Mouse (Mus musculus): ENCODE data around the gene Pmpcb. TPM values are rescaled to one million over a fixed set of nuclear protein-coding genes. Genes with fewer than 3 reads are reported as not detected.
"Not testable (repeated sequence)": the region's sequence is repeated elsewhere in the genome, so short reads cannot be mapped to it uniquely, and the experiment has no call there.

Gene Pmpcb
- polyA plus RNA-seq, 1 experiment from 2014 or later, result 84.3 TPM

DNA sequence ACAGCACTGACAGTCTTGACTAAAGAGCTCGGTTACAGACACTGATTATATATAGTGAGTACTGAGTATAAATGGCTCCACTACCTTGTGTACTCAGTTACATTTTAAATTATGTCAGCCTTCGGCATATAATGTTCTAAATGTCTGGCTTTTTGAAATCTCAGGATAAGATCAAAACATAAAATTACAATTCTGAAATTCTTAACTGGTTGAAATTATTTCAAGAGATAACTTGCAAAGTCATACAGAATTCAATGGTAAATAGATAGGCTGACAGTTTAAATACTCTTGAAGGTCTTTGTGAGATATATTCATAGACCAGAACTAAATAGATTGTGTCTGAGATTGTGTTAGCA, 35.0 kb upstream of the Pmpcb start:
- WGBS, result 54% methylated on average over 2 of the region's 2 CpGs
- no peaks in the 10 kb centered on the region for H3K27me3 ChIP-seq (ENCODE audit: control insufficient read depth, insufficient read depth, low read length)
- no peaks in the 10 kb centered on the region for H3K36me3 ChIP-seq (ENCODE audit: control insufficient read depth, insufficient read depth, low read length)
- peak overlapping the region; percentile 90; the same call in 1 of the 2 replicates for H3K27ac ChIP-seq (ENCODE audit: low read length)
- no peaks in the 10 kb centered on the region for H3K4me1 ChIP-seq (ENCODE audit: control insufficient read depth, insufficient read depth, low read length)
- no peaks in the 10 kb centered on the region for H3K9me3 ChIP-seq (ENCODE audit: control insufficient read depth, low read depth, low read length)
- peak overlapping the region; percentile 63 for H3K4me3 ChIP-seq (ENCODE audit: low read depth, low read length)
- peak overlapping the region; percentile 71; the same call in 1 of the 2 replicates for H3K9ac ChIP-seq (replicated peaks; ENCODE audit: low read depth, low read length)
- ATAC-seq (ENCODE audit: insufficient number of reproducible peaks, insufficient read depth, low FRiP score, low read depth), result no peak
- peak overlapping the region; percentile 61 for H3K4me2 ChIP-seq (replicated peaks; ENCODE audit: low read depth, low read length)

DNA sequence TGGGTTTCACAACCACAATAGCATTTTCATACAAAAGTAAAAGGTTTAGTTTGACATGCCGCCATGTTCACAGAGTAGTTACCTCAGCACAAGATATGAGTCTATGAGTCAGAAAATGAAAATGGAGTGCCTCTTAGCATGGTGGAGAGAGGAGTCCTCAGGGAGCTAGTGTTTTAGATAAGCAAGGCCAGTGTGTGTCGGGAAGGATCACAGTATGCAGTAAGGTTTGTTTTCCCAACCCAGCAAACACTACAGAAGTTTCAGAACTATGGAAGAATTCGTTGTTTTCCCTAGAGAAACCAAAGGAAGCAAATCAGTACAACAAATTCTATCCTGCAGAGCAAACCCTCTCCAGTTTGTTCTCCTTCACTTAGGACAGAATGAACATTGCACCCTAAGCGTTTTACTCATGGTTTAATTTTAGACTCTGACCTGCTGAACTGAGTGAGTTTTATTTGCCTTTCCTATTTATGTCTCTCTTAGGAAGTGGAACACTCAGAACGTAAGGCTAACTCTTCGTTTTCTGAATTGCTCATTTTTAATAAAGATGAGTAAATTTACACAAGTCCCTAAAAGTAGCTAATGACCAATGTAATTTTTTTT, 34.0 kb upstream of the Pmpcb start:
- Histone ChIP-seq H3K4me2 (replicated peaks; ENCODE audit: low read depth, low read length) (no peak overlapping the region), H3K27ac (ENCODE audit: low read length) (no peak overlapping the region), H3K4me1 (ENCODE audit: control insufficient read depth, insufficient read depth, low read length) (no peaks in the 10 kb centered on the region), H3K36me3 (ENCODE audit: control insufficient read depth, insufficient read depth, low read length) (no peaks in the 10 kb centered on the region), H3K4me3 (ENCODE audit: low read depth, low read length) (no peak overlapping the region), H3K27me3 (ENCODE audit: control insufficient read depth, insufficient read depth, low read length) (no peaks in the 10 kb centered on the region), H3K9me3 (ENCODE audit: control insufficient read depth, low read depth, low read length) (no peaks in the 10 kb centered on the region), H3K9ac (replicated peaks; ENCODE audit: low read depth, low read length) (no peak overlapping the region)
- 80% methylated on average over 6 of the region's 6 CpGs for WGBS
- no peak for ATAC-seq (ENCODE audit: insufficient number of reproducible peaks, insufficient read depth, low FRiP score, low read depth)

DNA sequence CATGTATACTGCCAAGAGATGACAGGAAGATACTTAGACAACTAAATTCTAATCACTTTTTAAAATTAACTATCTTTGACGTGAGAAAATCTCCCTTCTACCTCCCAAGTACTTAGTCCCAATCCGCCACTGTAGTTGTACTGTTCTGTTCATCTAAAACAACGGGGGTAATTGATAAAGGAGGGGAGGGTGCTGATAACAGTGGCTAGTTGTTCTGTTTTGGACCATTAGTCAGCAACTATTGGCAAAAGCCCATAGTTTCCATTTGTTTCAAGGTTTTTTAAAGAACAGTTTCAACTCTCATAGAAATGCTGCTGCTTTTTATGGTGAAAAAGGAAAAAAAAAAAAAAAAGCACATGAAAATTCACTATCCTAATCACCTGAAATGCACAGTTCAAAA, 33.2 kb upstream of the Pmpcb start:
- Histone ChIP-seq H3K27ac (ENCODE audit: low read length) (no peak overlapping the region), H3K36me3 (ENCODE audit: control insufficient read depth, insufficient read depth, low read length) (no peaks in the 10 kb centered on the region), H3K4me2 (replicated peaks; ENCODE audit: low read depth, low read length) (no peak overlapping the region), H3K4me3 (ENCODE audit: low read depth, low read length) (no peak overlapping the region), H3K27me3 (ENCODE audit: control insufficient read depth, insufficient read depth, low read length) (no peaks in the 10 kb centered on the region), H3K9me3 (ENCODE audit: control insufficient read depth, low read depth, low read length) (no peaks in the 10 kb centered on the region), H3K4me1 (ENCODE audit: control insufficient read depth, insufficient read depth, low read length) (no peaks in the 10 kb centered on the region), H3K9ac (replicated peaks; ENCODE audit: low read depth, low read length) (no peak overlapping the region)
- ATAC-seq (ENCODE audit: insufficient number of reproducible peaks, insufficient read depth, low FRiP score, low read depth), result no peak
- WGBS, result 67% methylated on average over 3 of the region's 3 CpGs

DNA sequence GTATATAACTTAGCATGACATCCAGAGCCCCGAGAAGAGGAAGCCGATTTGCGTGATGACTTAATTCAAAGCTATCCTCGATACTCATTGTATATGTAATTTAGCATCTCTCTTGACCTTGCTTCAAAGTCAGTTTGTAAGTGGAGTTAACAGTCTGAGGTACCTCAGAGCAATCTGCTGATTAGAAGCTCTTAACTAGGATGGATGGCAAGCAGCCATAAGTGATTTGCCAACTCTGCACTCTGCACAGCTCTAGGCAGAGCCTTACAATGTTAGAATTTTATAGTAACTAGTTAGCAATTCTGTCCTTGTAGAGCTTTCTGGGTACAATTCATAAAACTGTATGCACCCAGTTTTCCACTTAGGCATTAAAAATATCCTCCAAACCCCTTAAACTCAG, 30.4 kb upstream of the Pmpcb start:
- no peak for ATAC-seq (ENCODE audit: insufficient number of reproducible peaks, insufficient read depth, low FRiP score, low read depth)
- H3K36me3 ChIP-seq (ENCODE audit: control insufficient read depth, insufficient read depth, low read length), result no peaks in the 10 kb centered on the region
- H3K27ac ChIP-seq (ENCODE audit: low read length), result no peak overlapping the region
- no peaks in the 10 kb centered on the region for H3K9me3 ChIP-seq (ENCODE audit: control insufficient read depth, low read depth, low read length)
- no peak overlapping the region for H3K4me3 ChIP-seq (ENCODE audit: low read depth, low read length)
- no peak overlapping the region for H3K4me2 ChIP-seq (replicated peaks; ENCODE audit: low read depth, low read length)
- no peaks in the 10 kb centered on the region for H3K27me3 ChIP-seq (ENCODE audit: control insufficient read depth, insufficient read depth, low read length)
- no peaks in the 10 kb centered on the region for H3K4me1 ChIP-seq (ENCODE audit: control insufficient read depth, insufficient read depth, low read length)
- 79% methylated on average over 4 of the region's 4 CpGs for WGBS
- no peak overlapping the region for H3K9ac ChIP-seq (replicated peaks; ENCODE audit: low read depth, low read length)

DNA sequence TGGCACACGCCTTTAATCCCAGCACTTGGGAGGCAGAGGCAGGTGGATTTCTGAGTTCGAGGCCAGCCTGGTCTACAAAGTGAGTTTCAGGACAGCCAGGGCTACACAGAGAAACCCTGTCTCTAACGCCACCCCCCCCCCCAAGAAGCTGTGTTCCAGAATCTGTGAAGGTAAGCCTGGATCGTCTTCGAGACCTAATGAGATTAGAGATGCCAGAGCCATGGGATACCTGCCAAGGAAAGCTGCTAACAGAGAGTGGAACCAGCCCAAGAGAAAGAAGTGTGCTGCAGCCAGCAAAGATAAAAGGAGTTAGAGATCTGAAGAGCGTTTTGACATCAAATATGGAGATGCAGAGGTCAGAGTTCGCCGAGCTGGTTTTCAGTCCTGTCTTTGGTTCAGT, 28.9 kb upstream of the Pmpcb start:
- H3K27me3 ChIP-seq (ENCODE audit: control insufficient read depth, insufficient read depth, low read length); H3K4me1 ChIP-seq (ENCODE audit: control insufficient read depth, insufficient read depth, low read length); H3K36me3 ChIP-seq (ENCODE audit: control insufficient read depth, insufficient read depth, low read length); H3K4me3 ChIP-seq (ENCODE audit: low read depth, low read length); H3K27ac ChIP-seq (ENCODE audit: low read length); H3K9me3 ChIP-seq (ENCODE audit: control insufficient read depth, low read depth, low read length); ATAC-seq (ENCODE audit: insufficient number of reproducible peaks, insufficient read depth, low FRiP score, low read depth); H3K9ac ChIP-seq (replicated peaks; ENCODE audit: low read depth, low read length); H3K4me2 ChIP-seq (replicated peaks; ENCODE audit: low read depth, low read length): not testable (repeated sequence)
- 83% methylated on average over 8 of the region's 8 CpGs for WGBS

DNA sequence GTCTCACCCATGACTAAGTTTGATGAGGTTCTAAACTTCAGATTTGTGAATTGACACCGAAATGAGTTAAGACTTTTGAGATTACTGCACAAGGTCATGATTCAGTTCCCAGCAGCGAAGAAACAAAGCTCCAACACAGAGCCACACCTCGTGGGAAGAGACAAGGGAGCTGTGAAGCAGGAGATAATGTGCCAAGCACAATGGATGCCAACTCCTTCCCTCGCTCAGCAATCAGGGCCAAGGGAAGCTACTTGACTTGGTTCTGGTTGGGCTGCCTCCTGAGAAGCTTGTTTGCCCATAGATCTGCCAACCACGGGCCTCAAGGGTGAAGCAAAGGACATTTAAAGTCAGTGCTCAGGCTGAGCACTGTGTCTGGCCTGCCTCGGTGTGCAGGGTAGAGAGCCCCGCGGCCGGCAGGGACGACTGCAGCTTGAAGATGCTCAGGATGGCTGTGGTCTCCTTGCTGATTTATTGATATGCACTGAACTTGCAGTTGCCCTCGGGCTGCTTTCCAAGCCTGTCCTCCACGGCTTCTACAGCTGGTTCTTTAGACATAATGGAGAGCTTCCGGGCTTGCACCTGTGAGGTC, 24.7 kb upstream of the Pmpcb start:
- WGBS, result 49% methylated on average over 13 of the region's 13 CpGs
- no peaks in the 10 kb centered on the region for H3K27me3 ChIP-seq (ENCODE audit: control insufficient read depth, insufficient read depth, low read length)
- no peaks in the 10 kb centered on the region for H3K36me3 ChIP-seq (ENCODE audit: control insufficient read depth, insufficient read depth, low read length)
- H3K9me3 ChIP-seq (ENCODE audit: control insufficient read depth, low read depth, low read length), result no peaks in the 10 kb centered on the region
- peaks cover 4% of the 10 kb centered on the region; the same call in 1 of the 2 replicates for H3K4me1 ChIP-seq (ENCODE audit: control insufficient read depth, insufficient read depth, low read length)
- H3K27ac ChIP-seq (ENCODE audit: low read length), result no peak overlapping the region
- no peak for ATAC-seq (ENCODE audit: insufficient number of reproducible peaks, insufficient read depth, low FRiP score, low read depth)
- H3K9ac ChIP-seq (replicated peaks; ENCODE audit: low read depth, low read length), result no peak overlapping the region
- no peak overlapping the region for H3K4me3 ChIP-seq (ENCODE audit: low read depth, low read length)
- no peak overlapping the region for H3K4me2 ChIP-seq (replicated peaks; ENCODE audit: low read depth, low read length)

DNA sequence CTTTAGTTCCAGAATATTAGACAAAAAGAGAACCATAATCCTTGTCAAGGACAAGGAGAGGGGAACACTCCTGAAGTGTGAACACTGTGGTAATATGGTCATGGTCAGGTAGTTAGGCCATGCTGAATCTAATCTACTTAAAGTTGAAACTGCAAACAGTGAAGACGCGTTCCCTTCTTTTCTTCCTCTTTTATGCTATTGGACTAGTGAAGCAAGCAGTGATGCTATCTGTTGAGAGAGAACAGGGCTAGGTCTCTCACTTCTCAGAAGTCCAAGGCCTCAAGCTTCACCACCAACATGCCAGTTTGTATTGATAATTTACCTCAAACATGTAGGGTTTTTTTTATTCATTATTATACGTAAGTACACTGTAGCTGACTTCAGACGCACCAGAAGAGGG, 22.5 kb upstream of the Pmpcb start:
- H3K9ac ChIP-seq (replicated peaks; ENCODE audit: low read depth, low read length), result no peak overlapping the region
- H3K4me1 ChIP-seq (ENCODE audit: control insufficient read depth, insufficient read depth, low read length), result peaks cover 4% of the 10 kb centered on the region; the same call in 1 of the 2 replicates
- ATAC-seq (ENCODE audit: insufficient number of reproducible peaks, insufficient read depth, low FRiP score, low read depth), result no peak
- H3K4me3 ChIP-seq (ENCODE audit: low read depth, low read length), result no peak overlapping the region
- WGBS, result 90% methylated on average over 4 of the region's 4 CpGs
- no peak overlapping the region for H3K4me2 ChIP-seq (replicated peaks; ENCODE audit: low read depth, low read length)
- no peak overlapping the region for H3K27ac ChIP-seq (ENCODE audit: low read length)
- H3K9me3 ChIP-seq (ENCODE audit: control insufficient read depth, low read depth, low read length), result no peaks in the 10 kb centered on the region
- no peaks in the 10 kb centered on the region for H3K27me3 ChIP-seq (ENCODE audit: control insufficient read depth, insufficient read depth, low read length)
- H3K36me3 ChIP-seq (ENCODE audit: control insufficient read depth, insufficient read depth, low read length), result no peaks in the 10 kb centered on the region

DNA sequence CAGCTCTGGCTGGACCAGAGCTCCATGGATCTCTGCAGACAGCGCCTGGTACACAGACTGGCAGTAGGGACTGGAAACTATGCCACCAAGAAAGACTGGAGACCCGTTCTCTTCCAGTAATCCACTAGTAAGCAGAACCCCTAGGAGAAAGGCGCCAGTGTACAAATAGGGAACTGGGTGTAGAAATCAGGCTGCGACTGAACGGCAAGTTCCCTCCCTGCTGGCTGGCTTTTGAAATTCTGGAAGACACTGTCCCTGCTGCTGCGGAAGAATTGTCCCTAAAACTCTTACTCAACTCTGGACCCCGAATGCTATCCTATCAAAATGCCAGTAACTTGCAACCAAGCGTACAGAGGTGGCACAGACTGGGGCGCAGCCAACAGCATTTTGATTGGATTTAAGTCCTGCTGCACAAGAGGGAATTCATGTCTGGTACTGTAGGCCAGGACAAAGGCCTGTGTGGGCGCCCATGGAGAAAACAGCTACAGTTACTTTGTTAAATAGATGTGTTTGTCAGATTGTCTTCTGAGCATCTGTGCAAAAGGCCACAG, 19.7 kb upstream of the Pmpcb start:
- Histone ChIP-seq H3K4me2 (replicated peaks; ENCODE audit: low read depth, low read length) (no peak overlapping the region), H3K9me3 (ENCODE audit: control insufficient read depth, low read depth, low read length) (no peaks in the 10 kb centered on the region), H3K36me3 (ENCODE audit: control insufficient read depth, insufficient read depth, low read length) (no peaks in the 10 kb centered on the region), H3K27me3 (ENCODE audit: control insufficient read depth, insufficient read depth, low read length) (no peaks in the 10 kb centered on the region), H3K27ac (ENCODE audit: low read length) (no peak overlapping the region), H3K9ac (replicated peaks; ENCODE audit: low read depth, low read length) (no peak overlapping the region), H3K4me1 (ENCODE audit: control insufficient read depth, insufficient read depth, low read length) (peaks cover 1% of the 10 kb centered on the region; the same call in 1 of the 2 replicates), H3K4me3 (ENCODE audit: low read depth, low read length) (no peak overlapping the region)
- ATAC-seq (ENCODE audit: insufficient number of reproducible peaks, insufficient read depth, low FRiP score, low read depth), result no peak
- WGBS, result 89% methylated on average over 10 of the region's 10 CpGs

DNA sequence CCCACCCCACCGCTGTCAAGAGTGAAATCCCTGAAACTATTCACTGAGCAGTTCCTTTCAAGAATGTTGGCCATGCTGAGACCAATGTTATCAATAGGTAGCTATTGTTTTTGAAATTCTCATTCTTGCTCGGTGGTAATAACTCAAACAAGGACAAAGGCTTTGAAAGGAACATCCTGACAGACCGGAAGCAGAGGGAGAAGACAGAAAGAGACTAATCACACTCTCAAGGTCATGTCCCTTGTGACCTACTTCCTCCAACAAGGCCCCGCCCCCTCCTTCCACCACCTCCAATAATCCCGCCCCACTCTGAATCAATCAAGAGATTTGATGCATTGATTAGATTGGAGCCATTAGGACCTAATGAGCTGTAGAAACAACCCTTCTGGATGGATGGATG, 18.4 kb upstream of the Pmpcb start:
- Histone ChIP-seq H3K9ac (replicated peaks; ENCODE audit: low read depth, low read length) (no peak overlapping the region), H3K9me3 (ENCODE audit: control insufficient read depth, low read depth, low read length) (no peaks in the 10 kb centered on the region), H3K27me3 (ENCODE audit: control insufficient read depth, insufficient read depth, low read length) (no peaks in the 10 kb centered on the region), H3K36me3 (ENCODE audit: control insufficient read depth, insufficient read depth, low read length) (no peaks in the 10 kb centered on the region), H3K27ac (ENCODE audit: low read length) (no peak overlapping the region), H3K4me2 (replicated peaks; ENCODE audit: low read depth, low read length) (no peak overlapping the region), H3K4me1 (ENCODE audit: control insufficient read depth, insufficient read depth, low read length) (no peaks in the 10 kb centered on the region), H3K4me3 (ENCODE audit: low read depth, low read length) (no peak overlapping the region)
- 86% methylated on average over 5 of the region's 5 CpGs for WGBS
- no peak for ATAC-seq (ENCODE audit: insufficient number of reproducible peaks, insufficient read depth, low FRiP score, low read depth)
